Mouse (Mus musculus) MEL (cell line): ENCODE measurements around the gene Vars. TPM values are rescaled to one million over a fixed set of nuclear protein-coding genes. Genes with fewer than 3 reads are reported as not detected.
A peak's percentile ranks its signal among the peaks of the same experiment; 100 is the strongest.

ENCODE experiments used
- DNase-seq: peaks from one replicate; pipeline ENCODE4 v3.0.0; 2011; ENCODE audit warnings: low read depth, low spot score
- H3K27ac ChIP-seq: 2 replicates; pipeline ENCODE4 v1.5.1; 2012; ENCODE audit warnings: low read depth, mild to moderate bottlenecking, control low read depth, low read length, moderate library complexity; ENCODE audit not compliant: control insufficient read depth
- H3K27me3 ChIP-seq, 2 experiments: fragments of 150-350 bp in 1 of 2; sonication (generic) in 1 of 2; 2 replicates each; pipeline ENCODE4 v1.6.1; 2012; ENCODE audit warnings: low read length in 2 of 2, mild to moderate bottlenecking in 2 of 2, improper control_type of control experiment in 1 of 2, moderate library complexity in 1 of 2; ENCODE audit not compliant: insufficient read depth in 2 of 2, control insufficient read depth in 1 of 2
- H3K36me3 ChIP-seq, 2 experiments: 2 replicates each; pipeline ENCODE4 v1.6.1; 2012 to 2014; ENCODE audit warnings: low read length in 2 of 2, improper control_type of control experiment in 1 of 2, inconsistent platforms in 1 of 2, mild to moderate bottlenecking in 1 of 2; ENCODE audit not compliant: insufficient read depth in 2 of 2, control insufficient read depth in 1 of 2
- H3K4me1 ChIP-seq, 2 experiments: fragments of 150-350 bp in 1 of 2; sonication (generic) in 1 of 2; 2 replicates each; pipeline ENCODE4 v1.6.1; 2012; ENCODE audit warnings: low read length in 2 of 2, improper control_type of control experiment in 1 of 2, mild to moderate bottlenecking in 1 of 2; ENCODE audit not compliant: insufficient read depth in 2 of 2, control insufficient read depth in 1 of 2
- H3K4me3 ChIP-seq, 2 experiments: fragments of 150-350 bp in 1 of 2; sonication (generic) in 1 of 2; 2 replicates each; pipeline ENCODE4 v1.5.1; 2012; ENCODE audit warnings: low read depth in 2 of 2, low read length in 2 of 2, mild to moderate bottlenecking in 2 of 2, moderate library complexity in 2 of 2, control low read depth in 1 of 2, improper control_type of control experiment in 1 of 2; ENCODE audit not compliant: control insufficient read depth in 1 of 2, insufficient read depth in 1 of 2
- H3K79me2 ChIP-seq: 2 replicates; pipeline ENCODE4 v1.6.1; 2012; ENCODE audit warnings: mild to moderate bottlenecking, low read length, moderate library complexity; ENCODE audit not compliant: control insufficient read depth, poor library complexity, insufficient read depth
- H3K9ac ChIP-seq: 2 replicates; pipeline ENCODE4 v1.6.1; 2012; ENCODE audit warnings: low read depth, mild to moderate bottlenecking, control low read depth, low read length, moderate library complexity; ENCODE audit not compliant: control insufficient read depth, poor library complexity, severe bottlenecking
- H3K9me3 ChIP-seq: fragments of 150-350 bp; sonication (generic); replicated peaks from 2 replicates; pipeline ENCODE4 v1.6.1; 2012; ENCODE audit warnings: mild to moderate bottlenecking, low read length, improper control_type of control experiment, moderate library complexity; ENCODE audit not compliant: insufficient read depth
- BHLHE40 ChIP-seq: IDR thresholded peaks from 2 replicates; pipeline ENCODE4 v1.6.1; 2012; ENCODE audit warnings: low read depth, mild to moderate bottlenecking, inconsistent platforms, low read length, improper control_type of control experiment, borderline replicate concordance
- CHD1 ChIP-seq: IDR thresholded peaks from 2 replicates; pipeline ENCODE4 v1.6.1; 2012; ENCODE audit warnings: low read depth, mild to moderate bottlenecking, inconsistent platforms, low read length, improper control_type of control experiment
- CHD2 ChIP-seq: IDR thresholded peaks from 2 replicates; pipeline ENCODE4 v1.6.1; 2011; ENCODE audit warnings: low read length, improper control_type of control experiment
- CTCF ChIP-seq, 3 experiments: IDR thresholded peaks in 2 of 3; conservative IDR thresholded peaks in 1 of 3; 2 replicates each; pipeline ENCODE4 v1.5.1; 2011 to 2012; ENCODE audit warnings: low read length in 3 of 3, low read depth in 2 of 3, mild to moderate bottlenecking in 2 of 3, improper control_type of control experiment in 1 of 3, inconsistent platforms in 1 of 3, mixed read lengths in 1 of 3, moderate library complexity in 1 of 3; ENCODE audit not compliant: control insufficient read depth in 1 of 3, insufficient read depth in 1 of 3, poor library complexity in 1 of 3, severe bottlenecking in 1 of 3
- E2F4 ChIP-seq: IDR thresholded peaks from 2 replicates; pipeline ENCODE4 v1.6.1; 2011; ENCODE audit warnings: low read depth, low read length, improper control_type of control experiment, borderline replicate concordance
- ELF1 ChIP-seq: IDR thresholded peaks from 2 replicates; pipeline ENCODE4 v1.6.1; 2014; ENCODE audit warnings: low read depth, mild to moderate bottlenecking, inconsistent platforms, low read length, improper control_type of control experiment, moderate library complexity
- EP300 ChIP-seq, 2 experiments: IDR thresholded peaks; 2 replicates each; pipeline ENCODE4 v1.6.1; 2011; ENCODE audit warnings: improper control_type of control experiment in 2 of 2, low read length in 2 of 2, low read depth in 1 of 2, mild to moderate bottlenecking in 1 of 2
- ETS1 ChIP-seq: IDR thresholded peaks from 2 replicates; pipeline ENCODE4 v1.6.1; 2012; ENCODE audit warnings: low read depth, mild to moderate bottlenecking, inconsistent platforms, low read length, improper control_type of control experiment, moderate library complexity
- GABPA ChIP-seq: IDR thresholded peaks from 2 replicates; pipeline ENCODE4 v1.6.1; 2012; ENCODE audit warnings: low read depth, mild to moderate bottlenecking, inconsistent platforms, low read length, improper control_type of control experiment, moderate library complexity
- GATA1 ChIP-seq: IDR thresholded peaks from 2 replicates; pipeline ENCODE4 v1.6.1; 2011; ENCODE audit warnings: low read depth, low read length, improper control_type of control experiment
- HCFC1 ChIP-seq: IDR thresholded peaks from 2 replicates; pipeline ENCODE4 v1.6.1; 2012; ENCODE audit warnings: low read depth, mild to moderate bottlenecking, inconsistent platforms, low read length, improper control_type of control experiment, moderate library complexity
- JUND ChIP-seq: IDR thresholded peaks from 2 replicates; pipeline ENCODE4 v1.6.1; 2011; ENCODE audit warnings: low read depth, mild to moderate bottlenecking, improper control_type of control experiment, low read length
- KAT2A ChIP-seq: conservative IDR thresholded peaks from 2 replicates; pipeline ENCODE4 v1.6.1; 2012; ENCODE audit warnings: low read depth, low read length, improper control_type of control experiment, inconsistent platforms
- MAFK ChIP-seq: IDR thresholded peaks from 2 replicates; pipeline ENCODE4 v1.6.1; 2011; ENCODE audit warnings: low read depth, mild to moderate bottlenecking, low read length, improper control_type of control experiment, borderline replicate concordance
- MAX ChIP-seq: IDR thresholded peaks from 2 replicates; pipeline ENCODE4 v1.6.1; 2011; ENCODE audit warnings: low read length, improper control_type of control experiment
- MAZ ChIP-seq: IDR thresholded peaks from 2 replicates; pipeline ENCODE4 v1.6.1; 2012; ENCODE audit warnings: low read depth, mild to moderate bottlenecking, inconsistent platforms, low read length, improper control_type of control experiment
- MYB ChIP-seq: IDR thresholded peaks from 2 replicates; pipeline ENCODE4 v1.6.1; 2011; ENCODE audit warnings: mild to moderate bottlenecking, low read depth, low read length, improper control_type of control experiment
- MYC ChIP-seq: IDR thresholded peaks from 2 replicates; pipeline ENCODE4 v1.6.1; 2011; ENCODE audit warnings: low read depth, mild to moderate bottlenecking, low read length, improper control_type of control experiment, moderate library complexity
- NELFE ChIP-seq: IDR thresholded peaks from 2 replicates; pipeline ENCODE4 v1.6.1; 2011; ENCODE audit warnings: low read depth, low read length, improper control_type of control experiment
- NRF1 ChIP-seq: IDR thresholded peaks from 2 replicates; pipeline ENCODE4 v1.6.1; 2014; ENCODE audit warnings: low read depth, mild to moderate bottlenecking, inconsistent platforms, low read length, improper control_type of control experiment, moderate library complexity; ENCODE audit not compliant: poor library complexity, insufficient read depth, severe bottlenecking
- POLR2A ChIP-seq, 2 experiments: IDR thresholded peaks; 2 replicates each; pipeline ENCODE4 v1.6.1; 2011 to 2012; ENCODE audit warnings: low read length in 2 of 2, mild to moderate bottlenecking in 2 of 2, control low read depth in 1 of 2, improper control_type of control experiment in 1 of 2, low read depth in 1 of 2, moderate library complexity in 1 of 2; ENCODE audit not compliant: control insufficient read depth in 1 of 2, insufficient read depth in 1 of 2, poor library complexity in 1 of 2
- POLR2AphosphoS2 ChIP-seq: IDR thresholded peaks from 2 replicates; pipeline ENCODE4 v1.6.1; 2011; ENCODE audit warnings: low read length, improper control_type of control experiment
- POLR2AphosphoS5 ChIP-seq: IDR thresholded peaks from 2 replicates; pipeline ENCODE4 v1.6.1; 2012; ENCODE audit warnings: low read depth, borderline replicate concordance, mild to moderate bottlenecking, inconsistent platforms, low read length, moderate library complexity, mixed read lengths
- RAD21 ChIP-seq: IDR thresholded peaks from 2 replicates; pipeline ENCODE4 v1.6.1; 2011; ENCODE audit warnings: mild to moderate bottlenecking, low read depth, low read length, improper control_type of control experiment
- RCOR1 ChIP-seq: IDR thresholded peaks from 2 replicates; pipeline ENCODE4 v1.6.1; 2012; ENCODE audit warnings: low read depth, mild to moderate bottlenecking, inconsistent platforms, low read length, improper control_type of control experiment
- SIN3A ChIP-seq: IDR thresholded peaks from 2 replicates; pipeline ENCODE4 v1.6.1; 2012; ENCODE audit warnings: low read length, improper control_type of control experiment, inconsistent platforms
- TAL1 ChIP-seq: IDR thresholded peaks from 2 replicates; pipeline ENCODE4 v1.6.1; 2012; ENCODE audit warnings: mild to moderate bottlenecking, inconsistent platforms, low read length, moderate library complexity, mixed read lengths
- TCF12 ChIP-seq: IDR thresholded peaks from 2 replicates; pipeline ENCODE4 v1.6.1; 2014; ENCODE audit warnings: low read depth, mild to moderate bottlenecking, inconsistent platforms, low read length, improper control_type of control experiment, moderate library complexity
- UBTF ChIP-seq: IDR thresholded peaks from 2 replicates; pipeline ENCODE4 v1.6.1; 2012; ENCODE audit warnings: low read depth, mild to moderate bottlenecking, inconsistent platforms, low read length, improper control_type of control experiment, moderate library complexity, borderline replicate concordance; ENCODE audit not compliant: insufficient read depth
- USF1 ChIP-seq: IDR thresholded peaks from 2 replicates; pipeline ENCODE4 v1.6.1; 2014; ENCODE audit warnings: low read depth, mild to moderate bottlenecking, inconsistent platforms, low read length, improper control_type of control experiment, moderate library complexity
- USF2 ChIP-seq, 2 experiments: IDR thresholded peaks; 2 replicates each; pipeline ENCODE4 v1.6.1; 2011 to 2012; ENCODE audit warnings: improper control_type of control experiment in 2 of 2, low read length in 2 of 2, borderline replicate concordance in 1 of 2, inconsistent platforms in 1 of 2, low read depth in 1 of 2, mild to moderate bottlenecking in 1 of 2; ENCODE audit not compliant: insufficient read depth in 1 of 2
- ZC3H11A ChIP-seq: IDR thresholded peaks from 2 replicates; pipeline ENCODE4 v1.6.1; 2012; ENCODE audit warnings: low read depth, mild to moderate bottlenecking, inconsistent platforms, low read length, improper control_type of control experiment
- ZKSCAN1 ChIP-seq: IDR thresholded peaks from 2 replicates; pipeline ENCODE4 v1.6.1; 2012; ENCODE audit warnings: low read depth, mild to moderate bottlenecking, inconsistent platforms, low read length, improper control_type of control experiment, moderate library complexity
- ZMIZ1 ChIP-seq: IDR thresholded peaks from 2 replicates; pipeline ENCODE4 v1.6.1; 2012; ENCODE audit warnings: low read depth, mild to moderate bottlenecking, inconsistent platforms, low read length, improper control_type of control experiment, moderate library complexity
- ZNF384 ChIP-seq: IDR thresholded peaks from 2 replicates; pipeline ENCODE4 v1.6.1; 2012; ENCODE audit warnings: low read depth, mild to moderate bottlenecking, inconsistent platforms, low read length, improper control_type of control experiment
- polyA plus RNA-seq, 2 experiments: library from polyadenylated mRNA; stranded (reverse) in 1 of 2; unstranded in 1 of 2; fragments of >175 nt in 1 of 2; fragments of >200 nt in 1 of 2; gene quantifications; 2 replicates each; pipeline versions ENCODE4 v1.2.1 to v1.2.4; 2012; ENCODE audit warnings: low replicate concordance in 2 of 2, low read depth in 1 of 2; ENCODE audit not compliant: insufficient read length in 2 of 2, insufficient read depth in 1 of 2, missing spikeins in 1 of 2
- total RNA-seq: library from RNA; depleted of rRNA; stranded (reverse); fragments of 300-350 nt; gene quantifications from 2 replicates; pipeline ENCODE4 v1.2.3, GENCODE M21; 2012; rRNA removed

The Vars gene
- 149 and 158 TPM in 2 replicates for total RNA-seq
- polyA plus RNA-seq: 100 to 1,000 TPM in 1 of 2 experiments, not detected in 1; 251 TPM

DNA sequence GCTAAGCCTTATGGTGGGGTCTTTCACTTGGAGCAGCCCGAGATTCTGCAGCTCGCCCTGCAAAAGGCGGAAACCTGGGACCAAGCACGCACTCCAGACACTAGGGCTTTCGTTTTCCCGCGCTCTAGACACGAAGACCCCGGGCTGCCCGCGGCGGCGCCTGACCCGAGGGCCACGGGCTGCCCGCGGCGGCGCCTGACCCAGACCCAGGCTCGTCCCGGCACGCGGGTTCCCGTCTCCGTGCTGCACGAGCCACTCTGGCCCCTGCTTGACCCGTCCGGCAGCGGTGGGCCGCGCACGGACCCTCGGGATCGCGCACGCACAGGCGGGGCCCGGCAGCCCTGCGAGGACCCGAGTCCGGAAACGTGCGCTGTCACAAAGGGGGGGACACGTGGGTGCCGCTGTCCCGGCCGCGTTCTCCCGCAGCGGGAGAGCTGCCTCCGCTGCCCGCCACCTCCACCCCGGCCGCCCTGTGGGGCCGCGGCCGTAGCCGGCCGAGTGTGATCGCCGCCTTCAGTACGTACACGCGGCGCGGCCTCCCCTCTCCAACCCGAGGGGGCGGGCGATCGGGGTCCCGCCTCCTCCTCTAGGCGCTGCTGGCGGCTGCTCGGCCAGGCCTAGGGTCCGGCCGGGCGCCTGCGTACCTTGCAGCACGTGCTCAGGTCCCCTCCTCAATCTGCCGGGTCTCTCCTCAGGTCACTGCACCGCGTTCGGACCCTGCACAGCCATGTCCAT is at the start of gene Vars:
TSS of gene Vars (plus strand) at position 271 of the 735 bp plus-strand sequence.
- Histone ChIP-seq H3K27me3 (no peaks in the 10 kb centered on the region), H3K79me2 (peaks cover 79% of the 10 kb centered on the region), H3K9me3 (no peaks in the 10 kb centered on the region), H3K9ac (peak within 1 kb of the TSS; percentile 100), H3K4me3 (peak within 1 kb of the TSS; percentile 70 to 89), H3K4me1 (peaks cover 0 to 4% of the 10 kb centered on the region in 2 experiments; a peak in 1 of 4 replicates), H3K36me3 (peaks cover 0 to 7% of the 10 kb centered on the region in 2 experiments; a peak in 3 of 4 replicates), H3K27ac (peak within 1 kb of the TSS; percentile 99)
- peak; percentile 83 for DNase-seq
- no peak for TF ChIP-seq RCOR1
- TF ChIP-seq MYB: no peak
- no peak for TF ChIP-seq SIN3A
- no peak; the same call in 1 of the 2 replicates for TF ChIP-seq MYC
- peak; percentile 80 for TF ChIP-seq MAX
- TF ChIP-seq GATA1: no peak
- peak in 1 of 2 experiments; percentile 56; a peak in 1 of 4 replicates for TF ChIP-seq POLR2A (IDR thresholded peaks at IDR 0.05; ENCODE audit: control insufficient read depth in 1 of 2, insufficient read depth in 1 of 2, low read depth in 1 of 2, low read length in 2 of 2, poor library complexity in 1 of 2)
- TF ChIP-seq CHD2: no peak
- no peak for TF ChIP-seq POLR2AphosphoS2
- no peak for TF ChIP-seq ZKSCAN1
- no peak for TF ChIP-seq MAZ
- no peak for TF ChIP-seq EP300 (IDR thresholded peaks at IDR 0.05; ENCODE audit: low read depth in 1 of 2, low read length in 2 of 2)
- peak; percentile 34; the same call in 1 of the 2 replicates for TF ChIP-seq USF1
- 0 out of 2 replicates have a peak, but pooled peaks have one; percentile 31 for TF ChIP-seq ELF1
- TF ChIP-seq UBTF: no peak
- TF ChIP-seq E2F4: peak; percentile 75; the same call in 1 of the 2 replicates
- no peak for TF ChIP-seq POLR2AphosphoS5
- no peak for TF ChIP-seq ZC3H11A
- TF ChIP-seq NELFE: peak; percentile 47
- TF ChIP-seq RAD21: no peak
- no peak for TF ChIP-seq MAFK
- no peak for TF ChIP-seq USF2 (IDR thresholded peaks at IDR 0.05; ENCODE audit: borderline replicate concordance in 1 of 2, insufficient read depth in 1 of 2, low read depth in 1 of 2, low read length in 2 of 2)
- no peak for TF ChIP-seq CTCF (IDR thresholded peaks at IDR 0.05 in 2 of 3, conservative IDR thresholded peaks at IDR 0.05 in 1 of 3; ENCODE audit: control insufficient read depth in 1 of 3, insufficient read depth in 1 of 3, low read depth in 2 of 3, low read length in 3 of 3, poor library complexity in 1 of 3, severe bottlenecking in 1 of 3)
- TF ChIP-seq TCF12: 0 out of 2 replicates have a peak, but pooled peaks have one; percentile 62
- TF ChIP-seq TAL1: no peak
- TF ChIP-seq CHD1: no peak; the same call in 1 of the 2 replicates
- TF ChIP-seq GABPA: no peak
- no peak for TF ChIP-seq ETS1
- TF ChIP-seq HCFC1: peak; percentile 39; the same call in 1 of the 2 replicates
- no peak for TF ChIP-seq ZNF384
- TF ChIP-seq KAT2A: no peak
- no peak for TF ChIP-seq JUND
- TF ChIP-seq NRF1: peak; percentile 31; the same call in 1 of the 2 replicates
- no peak for TF ChIP-seq BHLHE40
- no peak for TF ChIP-seq ZMIZ1
